Mouse (Mus musculus) liver, adult 2 months (tissue): Measurements from ENCODE around the gene Lmnb2.

Source experiments
- CTCF ChIP-seq: fragments of 200-500 bp; IDR thresholded peaks from 2 replicates; pipeline ENCODE4 v1.5.1; 2011; ENCODE audit warnings: low read depth, low read length, control low read depth
- POLR2A ChIP-seq: fragments of 200-500 bp; IDR thresholded peaks from 2 replicates; pipeline ENCODE4 v1.6.1; 2011; ENCODE audit warnings: low read length, control low read depth; ENCODE audit not compliant: insufficient read depth; ENCODE audit errors: extremely low read depth

DNA sequence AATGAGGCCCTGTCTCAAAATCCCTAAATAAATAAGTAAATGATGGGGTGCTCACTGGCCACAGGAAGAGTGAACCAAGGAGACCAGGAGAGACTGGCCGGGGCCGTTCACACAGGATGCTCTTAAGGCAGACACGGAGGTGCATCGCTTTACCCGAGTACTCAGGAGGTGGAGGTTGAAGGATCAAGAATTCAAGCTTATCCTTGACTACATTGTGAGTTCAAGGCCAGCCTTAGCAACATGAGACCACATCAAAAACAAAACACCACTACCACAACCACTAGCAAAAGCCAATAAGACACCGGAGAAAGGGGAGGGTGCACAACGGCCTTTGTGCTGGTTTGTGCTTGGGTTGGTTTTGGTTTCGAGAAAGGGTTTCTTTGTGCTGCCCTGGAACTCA is 38.3 kb upstream of the Lmnb2 start:
- TF ChIP-seq POLR2A (no peak), CTCF (no peak)
